Mouse (Mus musculus): ENCODE results near the gene Rab3ip.

DNA sequence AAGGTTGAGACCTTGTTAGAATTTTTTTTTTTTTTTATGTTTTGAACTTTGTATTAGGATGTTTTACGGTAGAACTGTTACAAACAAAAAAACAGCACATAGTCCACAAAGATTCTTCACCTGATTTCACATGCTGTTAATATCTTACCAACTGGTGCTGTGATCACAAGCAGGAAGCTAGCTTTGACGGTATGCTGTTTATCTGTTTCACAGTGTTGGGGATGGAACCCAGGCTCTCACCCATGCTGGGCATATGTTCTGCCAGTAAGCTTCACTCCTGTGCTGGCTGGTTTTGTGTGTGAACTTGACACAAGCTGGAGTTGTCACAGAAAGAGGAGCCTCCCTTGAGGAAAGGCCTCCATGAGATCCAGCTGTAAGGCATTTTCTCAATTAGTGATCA lies 27.3 kb upstream of the Rab3ip start:
- TF ChIP-seq CTCF (conservative IDR thresholded peaks at IDR 0.05; ENCODE audit: low read length) (no peak), POU5F1 (IDR thresholded peaks at IDR 0.05; ENCODE audit: borderline replicate concordance, low read length) (no peak), NANOG (IDR thresholded peaks at IDR 0.05; ENCODE audit: borderline replicate concordance, low read length) (no peak)
